12 mouse cellular contexts compared by ENCODE assay signal in genomic region chr1:96794690-96795089, GRCm38 (mm10).
"Had no signal": no experiment of that assay in that cellular context is flagged by ENCODE, and none has a peak within 500 bp of the region (broad histone marks: within the 10 kb centered on the region; RNA-seq: fewer than 3 reads in every experiment).

No protein-coding gene starts in this region.

- H3K9ac ChIP-seq: limb, embryonic 12.5 days; liver, embryonic 14.5 days; midbrain, embryonic 13.5 days had no signal

- H3K36me3 ChIP-seq: limb, embryonic 12.5 days; midbrain, embryonic 13.5 days had no signal

- H3K4me2 ChIP-seq: limb, embryonic 12.5 days; midbrain, embryonic 13.5 days had no signal

- H3K9me3 ChIP-seq: limb, embryonic 12.5 days; midbrain, embryonic 13.5 days had no signal

- H3K27me3 ChIP-seq: limb, embryonic 12.5 days; midbrain, embryonic 13.5 days had no signal

- H3K4me3 ChIP-seq: limb, embryonic 12.5 days; midbrain, embryonic 13.5 days had no signal

- H3K4me1 ChIP-seq: limb, embryonic 12.5 days; midbrain, embryonic 13.5 days had no signal

- DNase-seq: kidney, adult 9 months; kidney, postnatal 36 days; layer of hippocampus, adult 9-11 months; layer of hippocampus, postnatal 36 days; liver; lung, adult 18-20 months; right cerebral cortex, postnatal 14 days; thymus, postnatal 36 days had no signal

- H3K27ac ChIP-seq: kidney, postnatal 0 days; limb, embryonic 12.5 days; liver, embryonic 14.5 days; midbrain, embryonic 13.5 days had no signal
